ENCODE assay signal across 8 mouse cellular contexts in the genomic region with DNA sequence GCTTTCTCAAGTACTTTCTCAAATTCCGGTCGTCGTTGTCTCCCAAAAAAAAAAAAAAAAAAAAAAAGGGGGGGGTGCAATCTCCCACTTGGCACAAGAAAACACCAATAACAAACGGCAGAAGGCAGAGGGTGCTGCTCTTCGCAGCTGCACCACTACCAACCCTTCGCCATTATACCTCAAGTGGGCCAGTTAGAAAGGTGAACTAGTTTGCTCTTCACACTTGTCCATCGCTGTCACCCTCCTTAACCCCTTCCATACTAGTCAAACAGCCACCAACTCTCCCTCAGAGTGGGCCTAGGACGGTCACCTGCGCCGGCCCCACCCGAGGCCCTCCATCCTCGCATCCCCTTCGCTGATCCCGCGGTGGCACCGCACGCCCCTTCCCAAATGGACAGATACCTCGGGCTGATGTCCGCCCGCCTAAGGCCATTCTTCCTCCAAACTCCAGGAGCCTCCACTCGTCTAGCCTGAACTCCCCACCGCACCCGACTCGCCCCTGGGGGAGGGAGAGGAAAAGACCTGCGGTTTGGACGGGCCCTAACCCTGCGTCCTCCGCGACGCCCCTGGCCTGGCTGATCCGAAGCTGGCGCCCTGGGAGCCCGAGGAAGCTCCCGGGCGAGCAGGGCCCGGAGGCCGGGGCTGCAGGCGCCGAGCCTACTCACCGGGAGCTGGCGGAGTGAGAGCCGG. TPM values are rescaled to one million over a fixed set of nuclear protein-coding genes. Genes with fewer than 3 reads are reported as not detected.
DNase-seq lines count a peak whose midpoint lies in the region; ATAC-seq lines count a peak whose summit lies in the region.

No protein-coding gene starts in this region.

- H3K36me3 ChIP-seq in midbrain, embryonic 16.5 days (ENCODE audit: control insufficient read depth, insufficient read depth, low read length): no peaks in the 10 kb centered on the region

- H3K4me2 ChIP-seq in midbrain, embryonic 16.5 days (ENCODE audit: low read length): peak overlapping the region; percentile 78

- peak; percentile 36 to 46 for DNase-seq in urinary bladder, postnatal 36 days (ENCODE audit: low spot score in 2 of 2)
- DNase-seq in urinary bladder, postnatal 25 days (ENCODE audit: low spot score): no peak
- peak; percentile 65 to 69 for DNase-seq in cerebellum, postnatal 10 days
- DNase-seq in frontal cortex, postnatal 14 days (ENCODE audit: low spot score in 2 of 2): peak; percentile 29 to 35
- peak; percentile 61 for DNase-seq in liver
- peak; percentile 27 to 53 for DNase-seq in spleen, postnatal 36 days (ENCODE audit: low spot score in 2 of 2)

- WGBS in midbrain, embryonic 16.5 days: 0% methylated on average over 25 of the region's 42 CpGs

- H3K27me3 ChIP-seq in midbrain, embryonic 16.5 days (ENCODE audit: control insufficient read depth, insufficient read depth, low read depth, low read length): no peaks in the 10 kb centered on the region

- no peaks in the 10 kb centered on the region for H3K9me3 ChIP-seq in midbrain, embryonic 16.5 days (replicated peaks; ENCODE audit: control insufficient read depth, low read length, poor library complexity, severe bottlenecking)

- peak overlapping the region; percentile 86 for H3K9ac ChIP-seq in midbrain, embryonic 16.5 days (ENCODE audit: low read depth, low read length)

- peak overlapping the region; percentile 95 for H3K27ac ChIP-seq in midbrain, embryonic 16.5 days (ENCODE audit: low read length)

- H3K4me3 ChIP-seq in midbrain, embryonic 16.5 days (ENCODE audit: low read depth, low read length): peak overlapping the region; percentile 79

- ATAC-seq in inflammation-experienced regulatory T-cells, adult 6 months: peak; percentile 27
- peak; percentile 85 for ATAC-seq in midbrain, embryonic 16.5 days

- H3K4me1 ChIP-seq in midbrain, embryonic 16.5 days (ENCODE audit: control insufficient read depth, insufficient read depth, low read length): peaks cover 23% of the 10 kb centered on the region

RNA-seq across cellular contexts. Expression of a gene that starts 1.6 kb away (rescaled TPM):
- polyA plus RNA-seq in inflammation-experienced regulatory T-cells, adult 6 months (2017; shearing (Covaris generic)): 10 to 100 TPM in 2 of 3 experiments, 1 to 10 TPM in 1; 5.6 to 12.4 (median 11.5) TPM
- polyA plus RNA-seq in midbrain, embryonic 16.5 days (2015; fragmentation: Nextera tagmentation; extraction: Ambion mirVana): 8.6 and 9.3 TPM in 2 replicates

RNA-seq across cellular contexts. Expression of a gene that starts 1.7 kb away (rescaled TPM):
- polyA plus RNA-seq in inflammation-experienced regulatory T-cells, adult 6 months (2017; shearing (Covaris generic)): 100 to 1,000 TPM; 165 to 215 (median 193) TPM
- polyA plus RNA-seq in midbrain, embryonic 16.5 days (2015; fragmentation: Nextera tagmentation; extraction: Ambion mirVana): 156 and 171 TPM in 2 replicates
